Mouse (Mus musculus) left cerebral cortex, postnatal 4 days (tissue): ENCODE measurements around the gene Rgs3. TPM values are rescaled to one million over a fixed set of nuclear protein-coding genes. Genes with fewer than 3 reads are reported as not detected.

Experiments used
- DNase-seq: peaks from one replicate; pipeline ENCODE4 v3.0.0-alpha.2; 2022
- intact Hi-C: fragments of 180-260 bp; cut with DNase I; formaldehyde crosslinking; loops from one replicate; pipeline ENCODE4 v1.15.1; 2025
- total RNA-seq, 2 experiments: library from RNA; stranded (reverse); gene quantifications; 2 replicates each; pipeline ENCODE4 v1.2.3; 2021

The Rgs3 gene
- total RNA-seq, 2 experiments from 2014 or later: 46.7 to 46.8 TPM

GRCm38 (mm10) chr4:62682371-62682770 is 122.7 kb downstream of the Rgs3 start:
- intact Hi-C loops: no loop called here
- DNase-seq: no peak

- no peak for DNase-seq
- intact Hi-C loops: no loop called here
Observed at GRCm38 (mm10) chr4:62683148-62683547, 123.5 kb downstream of the Rgs3 start.

GRCm38 (mm10) chr4:62684351-62684750 is 124.7 kb downstream of the Rgs3 start:
- DNase-seq: no peak
- intact Hi-C loops: no loop called here

- intact Hi-C loops: no loop called here
- DNase-seq: no peak
Observed at GRCm38 (mm10) chr4:62685268-62685667, 125.6 kb downstream of the Rgs3 start.

- intact Hi-C loops: no loop called here
- DNase-seq: no peak
Observed at GRCm38 (mm10) chr4:62686769-62687168, 127.1 kb downstream of the Rgs3 start.

- intact Hi-C loops: no loop called here
Observed at GRCm38 (mm10) chr4:62688142-62688541, 128.5 kb downstream of the Rgs3 start.

GRCm38 (mm10) chr4:62690997-62691396 is 131.3 kb downstream of the Rgs3 start:
- DNase-seq: no peak
- intact Hi-C loops: no loop called here

More at GRCm38 (mm10) chr4:62688142-62688541, 128.5 kb downstream of the Rgs3 start:
- DNase-seq: no peak

- intact Hi-C loops: no loop called here
- no peak for DNase-seq
Observed at GRCm38 (mm10) chr4:62691625-62692024, 132.0 kb downstream of the Rgs3 start.

- peak; percentile 53 for DNase-seq
- intact Hi-C loops: no loop called here
Observed at GRCm38 (mm10) chr4:62693839-62694238, 134.2 kb downstream of the Rgs3 start.

- peak; percentile 61 for DNase-seq
- intact Hi-C loops: loop anchor here (5.0 kb wide), 1 partner anchor 133 kb away; no protein-coding TSS in a partner anchor
Observed at GRCm38 (mm10) chr4:62694703-62695439, 135.2 kb downstream of the Rgs3 start.

GRCm38 (mm10) chr4:62695523-62695922 is 135.9 kb downstream of the Rgs3 start:
- no peak for DNase-seq
- intact Hi-C loops: loop anchor here (5.0 kb wide), 1 partner anchor 133 kb away; no protein-coding TSS in a partner anchor

- peak; percentile 66 for DNase-seq
- intact Hi-C loops: loop anchor here (5.0 kb wide), 1 partner anchor 134 kb away; no protein-coding TSS in a partner anchor
Observed at GRCm38 (mm10) chr4:62695946-62696345, 136.3 kb downstream of the Rgs3 start.

- DNase-seq: peak; percentile 78
- intact Hi-C loops: loop anchor here (1.0 to 5.0 kb wide), 2 partner anchors 65 to 135 kb away; no protein-coding TSS in a partner anchor
Observed at GRCm38 (mm10) chr4:62696699-62697404, 137.2 kb downstream of the Rgs3 start.

- peak; percentile 93 for DNase-seq
- intact Hi-C loops: loop anchor here (1.0 to 5.0 kb wide), 2 partner anchors 65 to 135 kb away; no protein-coding TSS in a partner anchor
Observed at GRCm38 (mm10) chr4:62697469-62697868, 137.8 kb downstream of the Rgs3 start.

GRCm38 (mm10) chr4:62698521-62698920 is 138.9 kb downstream of the Rgs3 start:
- DNase-seq: no peak
- intact Hi-C loops: loop anchor here (5.0 kb wide), 1 partner anchor 136 kb away; no protein-coding TSS in a partner anchor

GRCm38 (mm10) chr4:62699191-62699812 is 139.7 kb downstream of the Rgs3 start:
- intact Hi-C loops: loop anchor here (5.0 kb wide), 1 partner anchor 137 kb away; no protein-coding TSS in a partner anchor
- DNase-seq: peak; percentile 100

- intact Hi-C loops: no loop called here
- no peak for DNase-seq
Observed at GRCm38 (mm10) chr4:62700426-62700825, 140.8 kb downstream of the Rgs3 start.

GRCm38 (mm10) chr4:62703151-62703550 is 143.5 kb downstream of the Rgs3 start:
- DNase-seq: no peak

GRCm38 (mm10) chr4:62704204-62704603 is 144.6 kb downstream of the Rgs3 start:
- intact Hi-C loops: no loop called here
- DNase-seq: no peak

More at GRCm38 (mm10) chr4:62703151-62703550, 143.5 kb downstream of the Rgs3 start:
- intact Hi-C loops: no loop called here

- no peak for DNase-seq
- intact Hi-C loops: no loop called here
Observed at GRCm38 (mm10) chr4:62705013-62705412, 145.4 kb downstream of the Rgs3 start.

GRCm38 (mm10) chr4:62705749-62706148 is 146.1 kb downstream of the Rgs3 start:
- intact Hi-C loops: no loop called here
- DNase-seq: no peak
